Mouse (Mus musculus) heart, embryonic 16.5 days (tissue): Measurements from ENCODE around the gene Itga9. TPM values are rescaled to one million over a fixed set of nuclear protein-coding genes. Genes with fewer than 3 reads are reported as not detected.

ENCODE experiments used
- ATAC-seq: fragments of 200-750 bp; cut with Nextera tagmentation; replicated peaks from 2 replicates; pipeline ENCODE4 v1.8.0; 2017; ENCODE audit warnings: moderate number of reproducible peaks; ENCODE audit not compliant: insufficient read depth, low FRiP score; ENCODE audit errors: extremely low read depth
- H3K27ac ChIP-seq: fragments of 300-500 bp; sonication (generic); 2 replicates; pipeline ENCODE4 v1.5.1; 2014; ENCODE audit warnings: mild to moderate bottlenecking, low read length, control low read depth, moderate library complexity
- H3K27me3 ChIP-seq: fragments of 300-500 bp; sonication (generic); 2 replicates; pipeline ENCODE4 v1.6.1; 2014; ENCODE audit warnings: low read length, mixed read lengths; ENCODE audit not compliant: control insufficient read depth, insufficient read depth
- H3K36me3 ChIP-seq: fragments of 300-500 bp; sonication (generic); 2 replicates; pipeline ENCODE4 v1.6.1; 2014; ENCODE audit not compliant: control insufficient read depth, insufficient read depth
- H3K4me1 ChIP-seq: fragments of 300-500 bp; sonication (generic); 2 replicates; pipeline ENCODE4 v1.6.1; 2014; ENCODE audit warnings: low read length, mixed read lengths; ENCODE audit not compliant: control insufficient read depth, insufficient read depth
- H3K4me2 ChIP-seq: fragments of 300-500 bp; sonication (generic); 2 replicates; pipeline ENCODE4 v1.6.1; 2014; ENCODE audit warnings: low read depth, mild to moderate bottlenecking, control low read depth, low read length
- H3K4me3 ChIP-seq: fragments of 300-500 bp; sonication (generic); 2 replicates; pipeline ENCODE4 v1.5.1; 2014; ENCODE audit warnings: mild to moderate bottlenecking, control low read depth, low read length
- H3K9ac ChIP-seq: fragments of 300-500 bp; sonication (generic); 2 replicates; pipeline ENCODE4 v1.6.1; 2014; ENCODE audit warnings: low read length, control low read depth
- H3K9me3 ChIP-seq: fragments of 300-500 bp; sonication (generic); replicated peaks from 2 replicates; pipeline ENCODE4 v1.6.1; 2016; ENCODE audit warnings: low read length; ENCODE audit not compliant: control insufficient read depth
- WGBS: fragments of 180-500 bp; shearing (Covaris S2); extraction: QIAGEN DNeasy Blood & Tissue Kit; methylation state at CpG from one replicate; pipeline ENCODE4 v1.1.7; 2014; 5-methylcytosine and 5-hydroxymethylcytosine counted together
- polyA plus RNA-seq: library from polyadenylated mRNA; unstranded; fragments of >200 nt; fragmentation: Nextera tagmentation; extraction: Ambion mirVana; gene quantifications from 2 replicates; pipeline ENCODE4 v1.2.1, GENCODE M21; 2015

Itga9 gene
- polyA plus RNA-seq, 1 experiment from 2014 or later: 3.1 TPM

- Histone ChIP-seq H3K4me2 (no peak overlapping the region), H3K4me1 (peaks cover 33% of the 10 kb centered on the region), H3K27me3 (no peaks in the 10 kb centered on the region), H3K9ac (no peak overlapping the region), H3K36me3 (no peaks in the 10 kb centered on the region), H3K4me3 (no peak overlapping the region), H3K9me3 (no peaks in the 10 kb centered on the region), H3K27ac (no peak overlapping the region)
- 81% methylated on average over 3 of the region's 3 CpGs for WGBS
- ATAC-seq: no peak
Observed at GRCm38 (mm10) chr9:118739071-118739470, 132.6 kb downstream of the Itga9 start.

DNA sequence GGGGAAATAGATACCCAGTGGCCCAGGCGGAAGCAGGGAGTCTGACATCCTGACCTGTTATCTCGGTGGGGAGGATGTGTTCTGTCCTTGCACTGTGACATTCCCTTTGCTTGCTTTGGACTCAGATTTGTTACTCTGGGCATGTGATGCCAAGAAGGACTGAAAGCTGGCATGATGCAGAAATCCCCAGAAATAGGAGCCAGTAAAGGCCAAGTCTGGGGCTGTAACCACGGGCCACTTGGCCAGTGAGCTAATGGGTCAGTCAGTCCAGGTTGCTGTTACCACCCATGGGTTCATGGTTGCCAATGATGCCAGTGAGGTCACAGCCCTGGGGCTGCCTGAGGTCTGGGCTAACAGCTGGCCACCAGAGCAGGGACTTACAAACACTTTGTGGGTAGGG is 133.2 kb downstream of the Itga9 start:
- Histone ChIP-seq H3K27me3 (no peaks in the 10 kb centered on the region), H3K36me3 (no peaks in the 10 kb centered on the region), H3K4me3 (no peak overlapping the region), H3K27ac (no peak overlapping the region), H3K4me2 (no peak overlapping the region), H3K9ac (no peak overlapping the region), H3K4me1 (peaks cover 33% of the 10 kb centered on the region), H3K9me3 (no peaks in the 10 kb centered on the region)
- 71% methylated on average over 3 of the region's 3 CpGs for WGBS
- ATAC-seq: no peak

GRCm38 (mm10) chr9:118741268-118741667 is 134.8 kb downstream of the Itga9 start:
- peak; percentile 56 for ATAC-seq
- Histone ChIP-seq H3K4me1 (peaks cover 33% of the 10 kb centered on the region), H3K27ac (peak overlapping the region; percentile 75)

DNA sequence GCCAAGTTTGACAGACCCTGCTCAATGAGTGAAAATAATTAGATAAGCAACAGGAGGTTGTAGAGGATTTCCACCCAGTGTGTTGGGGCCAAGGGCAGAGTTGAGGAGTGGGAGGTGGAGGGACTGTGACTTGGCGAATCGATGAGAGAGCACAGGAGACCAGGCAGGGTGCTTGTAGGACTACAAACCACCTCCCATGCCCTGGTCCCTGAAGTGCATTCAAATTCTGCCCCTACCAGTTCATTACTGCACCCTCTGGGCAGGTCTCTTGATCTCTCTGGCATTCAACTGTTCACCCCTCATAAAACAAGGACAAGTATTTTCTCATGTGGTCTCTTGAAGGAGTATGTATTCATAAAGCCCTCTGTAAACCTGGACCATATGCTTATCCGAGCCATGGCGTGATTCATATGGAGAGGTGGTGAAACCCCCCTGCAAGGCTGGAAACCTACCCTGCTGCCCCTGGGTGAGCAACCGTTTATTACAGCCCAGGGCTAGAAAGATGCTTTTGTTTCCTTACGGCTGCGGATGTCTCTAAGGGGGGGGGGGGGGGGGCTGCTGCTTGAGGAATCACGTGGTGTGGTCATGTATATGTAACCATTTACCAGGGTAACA is 143.0 kb downstream of the Itga9 start:
- Histone ChIP-seq H3K4me3 (no peak overlapping the region), H3K36me3 (peaks cover 3% of the 10 kb centered on the region; the same call in 1 of the 2 replicates), H3K9me3 (peaks cover 5% of the 10 kb centered on the region), H3K4me1 (no peaks in the 10 kb centered on the region), H3K27me3 (no peaks in the 10 kb centered on the region), H3K4me2 (no peak overlapping the region), H3K9ac (no peak overlapping the region), H3K27ac (no peak overlapping the region)
- ATAC-seq: no peak
- 79% methylated on average over 8 of the region's 8 CpGs for WGBS

More at GRCm38 (mm10) chr9:118741268-118741667, 134.8 kb downstream of the Itga9 start:
- Histone ChIP-seq H3K27me3 (no peaks in the 10 kb centered on the region), H3K4me2 (no peak overlapping the region), H3K36me3 (peaks cover 3% of the 10 kb centered on the region; the same call in 1 of the 2 replicates), H3K4me3 (no peak overlapping the region), H3K9ac (no peak overlapping the region), H3K9me3 (peaks cover 5% of the 10 kb centered on the region)
- 42% methylated on average over 9 of the region's 9 CpGs for WGBS

DNA sequence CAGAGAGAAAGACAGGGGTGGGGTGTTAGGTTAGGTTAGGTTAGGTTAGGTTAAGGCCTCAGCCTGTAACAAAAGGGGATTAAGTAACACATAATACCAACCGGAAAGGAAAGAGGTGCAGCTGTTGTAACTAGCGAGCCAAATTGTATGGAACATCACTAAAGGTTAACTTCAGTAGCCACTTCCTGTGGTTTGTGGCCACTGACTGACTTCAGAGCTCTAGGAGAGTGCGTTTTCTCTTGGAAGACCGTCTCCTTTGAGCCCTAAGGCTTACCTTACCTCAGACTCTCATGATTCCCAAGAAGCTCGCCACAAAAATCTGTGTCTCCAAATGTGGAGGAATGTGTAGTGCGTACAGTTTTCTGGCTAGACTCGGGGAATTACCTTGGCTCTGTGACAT is 144.3 kb downstream of the Itga9 start:
- H3K4me1 ChIP-seq: no peaks in the 10 kb centered on the region
- H3K4me3 ChIP-seq: no peak overlapping the region
- H3K27me3 ChIP-seq: no peaks in the 10 kb centered on the region
- H3K9ac ChIP-seq: no peak overlapping the region
- H3K36me3 ChIP-seq: no peaks in the 10 kb centered on the region
- H3K9me3 ChIP-seq: no peaks in the 10 kb centered on the region
- 78% methylated on average over 7 of the region's 7 CpGs for WGBS
- no peak overlapping the region for H3K27ac ChIP-seq
- no peak for ATAC-seq
- H3K4me2 ChIP-seq: no peak overlapping the region

GRCm38 (mm10) chr9:118752376-118752775 is 145.9 kb downstream of the Itga9 start:
- Histone ChIP-seq H3K27ac (no peak overlapping the region), H3K9ac (no peak overlapping the region), H3K9me3 (no peaks in the 10 kb centered on the region), H3K4me2 (no peak overlapping the region), H3K4me3 (no peak overlapping the region), H3K4me1 (no peaks in the 10 kb centered on the region), H3K36me3 (no peaks in the 10 kb centered on the region), H3K27me3 (no peaks in the 10 kb centered on the region)
- WGBS: 86% methylated on average over 2 of the region's 2 CpGs
- no peak for ATAC-seq

DNA sequence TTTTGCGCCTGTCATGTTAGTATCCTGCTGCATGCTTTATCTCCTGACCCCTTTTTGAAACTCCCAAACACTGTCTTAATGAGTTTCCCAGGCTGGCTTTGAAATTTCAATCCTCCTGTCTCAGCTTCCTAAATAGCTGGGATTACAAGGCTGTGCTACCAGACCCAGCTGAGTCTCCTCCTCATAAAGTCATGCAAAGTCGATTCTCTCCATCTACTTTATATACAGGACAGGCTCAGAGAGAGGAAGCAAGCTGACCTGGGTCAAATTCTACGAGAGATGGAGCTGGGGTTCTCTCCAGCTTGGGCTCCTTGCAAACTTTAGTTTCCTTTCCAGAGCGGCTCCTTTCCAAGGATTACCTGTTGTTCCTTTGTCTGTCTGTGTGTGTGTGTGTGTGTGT is 153.0 kb downstream of the Itga9 start:
- H3K9me3 ChIP-seq: peaks cover 3% of the 10 kb centered on the region; the same call in 1 of the 2 replicates
- WGBS: 54% methylated on average over 4 of the region's 4 CpGs
- no peak for ATAC-seq
- H3K4me3 ChIP-seq: no peak overlapping the region
- H3K4me1 ChIP-seq: peaks cover 16% of the 10 kb centered on the region
- no peak overlapping the region for H3K27ac ChIP-seq
- no peak overlapping the region for H3K4me2 ChIP-seq
- H3K36me3 ChIP-seq: no peaks in the 10 kb centered on the region
- no peak overlapping the region for H3K9ac ChIP-seq
- no peaks in the 10 kb centered on the region for H3K27me3 ChIP-seq

GRCm38 (mm10) chr9:118761953-118762590 is 155.6 kb downstream of the Itga9 start:
- peaks cover 21% of the 10 kb centered on the region for H3K4me1 ChIP-seq

GRCm38 (mm10) chr9:118762759-118763158 is 156.3 kb downstream of the Itga9 start:
- no peak overlapping the region for H3K4me3 ChIP-seq
- H3K27ac ChIP-seq: 0 out of 2 replicates have a peak overlapping the region, but pooled peaks have one; percentile 12
- H3K9ac ChIP-seq: no peak overlapping the region
- peaks cover 21% of the 10 kb centered on the region for H3K4me1 ChIP-seq
- ATAC-seq: no peak
- 34% methylated on average over 7 of the region's 7 CpGs for WGBS
- H3K36me3 ChIP-seq: no peaks in the 10 kb centered on the region
- peaks cover 3% of the 10 kb centered on the region; the same call in 1 of the 2 replicates for H3K9me3 ChIP-seq
- H3K4me2 ChIP-seq: no peak overlapping the region
- no peaks in the 10 kb centered on the region for H3K27me3 ChIP-seq

More at GRCm38 (mm10) chr9:118761953-118762590, 155.6 kb downstream of the Itga9 start:
- H3K4me2 ChIP-seq: no peak overlapping the region
- no peak overlapping the region for H3K9ac ChIP-seq
- H3K9me3 ChIP-seq: peaks cover 3% of the 10 kb centered on the region; the same call in 1 of the 2 replicates
- H3K4me3 ChIP-seq: no peak overlapping the region
- H3K27me3 ChIP-seq: no peaks in the 10 kb centered on the region
- no peaks in the 10 kb centered on the region for H3K36me3 ChIP-seq
- H3K27ac ChIP-seq: no peak overlapping the region; the same call in 1 of the 2 replicates
- ATAC-seq: no peak
- 57% methylated on average over 8 of the region's 8 CpGs for WGBS
